Comparison of ENCODE assay signal across 17 mouse cellular contexts in genomic region chr9:119806491-119806890, GRCm38 (mm10). TPM values are rescaled to one million over a fixed set of nuclear protein-coding genes. Genes with fewer than 3 reads are reported as not detected.
DNase-seq lines count a peak whose midpoint lies in the region; ATAC-seq and TF ChIP-seq lines count a peak whose summit lies in the region.
"Had no signal": no experiment of that assay in that cellular context is flagged by ENCODE, and none has a peak within 500 bp of the region (broad histone marks: within the 10 kb centered on the region; RNA-seq: fewer than 3 reads in every experiment).

No protein-coding gene starts in this region.

- no peak overlapping the region for H3K4me2 ChIP-seq in forebrain, postnatal 0 days (ENCODE audit: low read depth)
- no peak overlapping the region for H3K4me2 ChIP-seq in forebrain, embryonic 15.5 days (replicated peaks)
- no peak overlapping the region for H3K4me2 ChIP-seq in liver, embryonic 14.5 days (ENCODE audit: low read depth)
- H3K4me2 ChIP-seq in liver, embryonic 11.5 days: no peak overlapping the region
- H3K4me2 ChIP-seq: heart, embryonic 13.5 days; hindbrain, embryonic 13.5 days; limb, embryonic 12.5 days had no signal

- H3K4me3 ChIP-seq in forebrain, postnatal 0 days (ENCODE audit: low read depth, low read length): no peak overlapping the region
- no peak overlapping the region for H3K4me3 ChIP-seq in forebrain, embryonic 15.5 days
- H3K4me3 ChIP-seq in liver, embryonic 14.5 days (ENCODE audit: insufficient read depth in 1 of 2, low read depth in 2 of 2, low read length in 2 of 2): no peak overlapping the region
- H3K4me3 ChIP-seq in liver, embryonic 11.5 days (ENCODE audit: low read depth, low read length): no peak overlapping the region
- H3K4me3 ChIP-seq: heart, embryonic 13.5 days; hindbrain, embryonic 13.5 days; limb, embryonic 12.5 days; megakaryocyte, embryonic 14.5 days had no signal

- no peaks in the 10 kb centered on the region for H3K9me3 ChIP-seq in forebrain, postnatal 0 days (ENCODE audit: low read length)
- no peaks in the 10 kb centered on the region for H3K9me3 ChIP-seq in forebrain, embryonic 15.5 days
- no peaks in the 10 kb centered on the region for H3K9me3 ChIP-seq in liver, embryonic 14.5 days (ENCODE audit: control insufficient read depth, low read length)
- H3K9me3 ChIP-seq in liver, embryonic 11.5 days (ENCODE audit: control insufficient read depth, low read length): no peaks in the 10 kb centered on the region
- H3K9me3 ChIP-seq: heart, embryonic 13.5 days; hindbrain, embryonic 13.5 days; limb, embryonic 12.5 days had no signal

- WGBS in forebrain, postnatal 0 days: 86% methylated on average over 2 of the region's 2 CpGs
- 78% methylated on average over 2 of the region's 2 CpGs for WGBS in forebrain, embryonic 15.5 days
- 53% methylated on average over 2 of the region's 2 CpGs for WGBS in liver, embryonic 14.5 days (ENCODE audit: insufficient replicate concordance)
- 70% methylated on average over 2 of the region's 2 CpGs for WGBS in liver, embryonic 11.5 days

- no peak for ATAC-seq in forebrain, postnatal 0 days
- no peak for ATAC-seq in forebrain, embryonic 15.5 days (replicated peaks)
- ATAC-seq in liver, embryonic 14.5 days (ENCODE audit: insufficient read depth): no peak
- ATAC-seq in liver, embryonic 11.5 days (replicated peaks; ENCODE audit: low FRiP score): no peak

- H3K4me1 ChIP-seq in forebrain, postnatal 0 days (ENCODE audit: insufficient read depth): peaks cover 17% of the 10 kb centered on the region
- peaks cover 17% of the 10 kb centered on the region for H3K4me1 ChIP-seq in forebrain, embryonic 15.5 days
- peaks cover 0 to 4% of the 10 kb centered on the region in 2 experiments; a peak in 1 of 4 replicates for H3K4me1 ChIP-seq in liver, embryonic 14.5 days (replicated peaks; ENCODE audit: control insufficient read depth in 2 of 2, insufficient read depth in 2 of 2, low read length in 1 of 2)
- no peaks in the 10 kb centered on the region; the same call in 1 of the 2 replicates for H3K4me1 ChIP-seq in liver, embryonic 11.5 days (replicated peaks; ENCODE audit: control insufficient read depth, insufficient read depth, low read length)

- no peaks in the 10 kb centered on the region for H3K27me3 ChIP-seq in forebrain, postnatal 0 days (ENCODE audit: insufficient read depth, low read length)
- no peaks in the 10 kb centered on the region for H3K27me3 ChIP-seq in forebrain, embryonic 15.5 days
- H3K27me3 ChIP-seq in liver, embryonic 14.5 days (ENCODE audit: control insufficient read depth, insufficient read depth, low read length): no peaks in the 10 kb centered on the region
- H3K27me3 ChIP-seq in liver, embryonic 11.5 days (replicated peaks; ENCODE audit: control insufficient read depth, insufficient read depth, low read length): no peaks in the 10 kb centered on the region
- H3K27me3 ChIP-seq: heart, embryonic 13.5 days; limb, embryonic 12.5 days had no signal

- DNase-seq in forebrain, postnatal 0 days: no peak
- DNase-seq in liver, embryonic 14.5 days (ENCODE audit: low read depth in 3 of 3, low spot score in 3 of 3): no peak
- DNase-seq in liver, embryonic 11.5 days (ENCODE audit: low spot score): no peak
- peak; percentile 31 to 34 for DNase-seq in B cell, adult 2 months
- peak; percentile 44 for DNase-seq in induced T-regulatory cell, adult 2 months (ENCODE audit: low read depth)
- DNase-seq in urinary bladder, postnatal 25 days (ENCODE audit: low spot score): no peak
- DNase-seq in adrenal gland, adult (ENCODE audit: inconsistent age in 2 of 2, low spot score in 1 of 2): no peak
- DNase-seq: embryo, embryonic 11 days; layer of hippocampus, adult 9-11 months had no signal

- TF ChIP-seq EP300 in liver, embryonic 14.5 days (IDR thresholded peaks at IDR 0.05; ENCODE audit: low read depth): no peak

- H3K36me3 ChIP-seq in forebrain, postnatal 0 days (ENCODE audit: insufficient read depth): no peaks in the 10 kb centered on the region
- H3K36me3 ChIP-seq in forebrain, embryonic 15.5 days: no peaks in the 10 kb centered on the region
- H3K36me3 ChIP-seq in liver, embryonic 14.5 days (replicated peaks; ENCODE audit: control insufficient read depth, insufficient read depth, low read depth): no peaks in the 10 kb centered on the region
- H3K36me3 ChIP-seq in liver, embryonic 11.5 days (ENCODE audit: control insufficient read depth, insufficient read depth, low read length): no peaks in the 10 kb centered on the region
- H3K36me3 ChIP-seq: heart, embryonic 13.5 days; hindbrain, embryonic 13.5 days; limb, embryonic 12.5 days had no signal

- H3K9ac ChIP-seq in forebrain, postnatal 0 days: no peak overlapping the region
- H3K9ac ChIP-seq in forebrain, embryonic 15.5 days (replicated peaks): no peak overlapping the region
- no peak overlapping the region for H3K9ac ChIP-seq in liver, embryonic 14.5 days (replicated peaks)
- H3K9ac ChIP-seq in liver, embryonic 11.5 days (ENCODE audit: low read depth, low read length): no peak overlapping the region
- H3K9ac ChIP-seq: heart, embryonic 13.5 days; hindbrain, embryonic 13.5 days; limb, embryonic 12.5 days had no signal

- TF ChIP-seq CTCF in forebrain, postnatal 0 days (IDR thresholded peaks at IDR 0.05; ENCODE audit: low read depth): peak; percentile 42
- peak; percentile 64 for TF ChIP-seq CTCF in liver, embryonic 14.5 days (IDR thresholded peaks at IDR 0.05; ENCODE audit: low read depth)

- no peak overlapping the region for H3K27ac ChIP-seq in forebrain, postnatal 0 days (ENCODE audit: low read depth, low read length)
- no peak overlapping the region for H3K27ac ChIP-seq in forebrain, embryonic 15.5 days (replicated peaks)
- no peak overlapping the region for H3K27ac ChIP-seq in liver, embryonic 14.5 days
- no peak overlapping the region for H3K27ac ChIP-seq in liver, embryonic 11.5 days (ENCODE audit: low read depth, low read length)
- H3K27ac ChIP-seq: heart, embryonic 13.5 days; hindbrain, embryonic 13.5 days; limb, embryonic 12.5 days had no signal

RNA-seq across cellular contexts. Expression of gene Scn11a, which starts 18.8 kb away (rescaled TPM):
- 0.46 and 0.57 TPM in 2 replicates for total RNA-seq in forebrain, postnatal 0 days (2014; rRNA removed)
- 0.05 and 0.21 TPM in 2 replicates for polyA plus RNA-seq in forebrain, postnatal 0 days (2015; fragmentation: Nextera tagmentation; extraction: Ambion mirVana)
- polyA plus RNA-seq in forebrain, embryonic 15.5 days (2015; fragmentation: Nextera tagmentation; extraction: Ambion mirVana): 0.18 and 0.22 TPM in 2 replicates
- polyA plus RNA-seq in liver, embryonic 14.5 days (2012; rRNA removed): 0.01 TPM in 1 of 2 replicates, not detected in the other
- not detected in 2 replicates for polyA plus RNA-seq in liver, embryonic 14.5 days (2014; fragmentation: Nextera tagmentation; extraction: Ambion mirVana)
- polyA plus RNA-seq in liver, embryonic 11.5 days (2014; fragmentation: Nextera tagmentation; extraction: Ambion mirVana): 0.09 and 0.10 TPM in 2 replicates
- total RNA-seq: gastrocnemius, adult 18-20 months had no signal
- polyA plus RNA-seq: heart, embryonic 13.5 days; neural tube, embryonic 11.5 days; stomach, embryonic 14.5 days had no signal

Comparison
In these comparisons a context has a peak if more than half of its experiments do, and no peak if none do; other contexts are left out.
1. DNase-seq: peak in B cell, adult 2 months (2 of 2) and induced T-regulatory cell, adult 2 months (single experiment); none in forebrain, postnatal 0 days (single experiment), liver, embryonic 14.5 days (0 of 3), liver, embryonic 11.5 days (single experiment), urinary bladder, postnatal 25 days (single experiment) and adrenal gland, adult (0 of 2).